Mouse (Mus musculus) cortical plate, adult 2 months (tissue): ENCODE data around the gene Tenm2. TPM values are rescaled to one million over a fixed set of nuclear protein-coding genes. Genes with fewer than 3 reads are reported as not detected.

Source experiments
- H3K27ac ChIP-seq: fragments of 200-500 bp; 2 replicates; pipeline ENCODE4 v1.5.1; 2012; ENCODE audit warnings: low read length, control low read depth, inconsistent platforms; ENCODE audit not compliant: insufficient read depth
- H3K4me1 ChIP-seq: fragments of 200-500 bp; 2 replicates; pipeline ENCODE4 v1.6.1; 2011; ENCODE audit warnings: low read length; ENCODE audit not compliant: control insufficient read depth, insufficient read depth
- H3K4me3 ChIP-seq: fragments of 200-500 bp; 2 replicates; pipeline ENCODE4 v1.5.1; 2011; ENCODE audit warnings: mild to moderate bottlenecking, low read length, control low read depth; ENCODE audit not compliant: insufficient read depth
- CTCF ChIP-seq: fragments of 200-500 bp; IDR thresholded peaks from 2 replicates; pipeline ENCODE4 v1.5.1; 2011; ENCODE audit warnings: mild to moderate bottlenecking, control low read depth, low read length; ENCODE audit not compliant: insufficient read depth; ENCODE audit errors: extremely low read depth
- POLR2A ChIP-seq: fragments of 200-500 bp; IDR thresholded peaks from 2 replicates; pipeline ENCODE4 v1.6.1; 2011; ENCODE audit warnings: mild to moderate bottlenecking, low read length, control low read depth; ENCODE audit not compliant: insufficient read depth; ENCODE audit errors: extremely low read depth
- polyA plus RNA-seq: library from polyadenylated mRNA; depleted of rRNA; stranded (reverse); fragments of >200 nt; gene quantifications from 2 replicates; pipeline ENCODE4 v1.2.3, GENCODE M21; 2012

Gene Tenm2
- polyA plus RNA-seq, 1 experiment = 26.6 TPM

DNA sequence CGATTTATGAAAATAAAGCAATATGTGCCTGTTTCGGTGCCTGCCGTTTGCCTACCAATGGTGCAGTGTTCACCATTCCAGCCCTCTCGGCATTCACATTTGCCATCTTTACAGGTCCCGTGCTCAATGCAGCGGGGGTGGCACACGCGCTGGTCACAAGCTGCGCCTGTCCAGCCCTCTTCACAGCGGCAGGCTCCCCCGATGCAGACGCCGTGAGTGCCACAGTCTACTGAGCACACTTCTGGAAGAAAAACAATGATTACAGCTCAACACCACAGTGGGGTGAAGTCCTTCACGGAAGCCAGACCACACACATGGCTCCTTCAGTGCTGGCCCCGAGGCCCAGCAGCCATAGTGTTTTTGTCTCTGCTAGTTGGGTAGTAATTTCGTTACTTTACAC lies 1096.2 kb downstream of the Tenm2 start:
- Histone ChIP-seq H3K4me3 (no peak overlapping the region), H3K27ac (no peak overlapping the region), H3K4me1 (0 out of 2 replicates have a peak, but pooled peaks cover 2% of the 10 kb centered on the region)
- TF ChIP-seq POLR2A (no peak), CTCF (no peak)

DNA sequence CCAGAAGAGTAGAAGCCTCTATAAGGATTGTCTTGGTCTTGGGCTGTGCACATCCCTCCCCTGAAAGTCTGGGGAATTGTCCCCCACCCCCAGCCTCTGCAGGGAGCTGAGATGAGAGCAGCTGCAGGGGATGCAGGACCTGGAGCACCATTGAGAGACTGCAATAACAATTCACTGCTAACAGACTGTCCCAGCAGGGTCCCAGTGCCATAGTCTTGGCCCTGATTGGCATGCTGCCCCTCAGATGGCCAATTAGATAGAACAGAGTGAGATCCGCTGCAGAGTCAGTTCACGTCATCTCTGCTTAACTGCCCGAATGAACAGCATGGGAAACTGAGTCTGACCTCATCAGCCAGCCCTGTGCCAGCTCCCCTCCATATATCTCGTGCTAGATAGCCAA lies 1097.9 kb downstream of the Tenm2 start:
- Histone ChIP-seq H3K27ac (no peak overlapping the region), H3K4me1 (0 out of 2 replicates have a peak, but pooled peaks cover 2% of the 10 kb centered on the region), H3K4me3 (no peak overlapping the region)
- no peak for TF ChIP-seq POLR2A
- no peak for TF ChIP-seq CTCF

DNA sequence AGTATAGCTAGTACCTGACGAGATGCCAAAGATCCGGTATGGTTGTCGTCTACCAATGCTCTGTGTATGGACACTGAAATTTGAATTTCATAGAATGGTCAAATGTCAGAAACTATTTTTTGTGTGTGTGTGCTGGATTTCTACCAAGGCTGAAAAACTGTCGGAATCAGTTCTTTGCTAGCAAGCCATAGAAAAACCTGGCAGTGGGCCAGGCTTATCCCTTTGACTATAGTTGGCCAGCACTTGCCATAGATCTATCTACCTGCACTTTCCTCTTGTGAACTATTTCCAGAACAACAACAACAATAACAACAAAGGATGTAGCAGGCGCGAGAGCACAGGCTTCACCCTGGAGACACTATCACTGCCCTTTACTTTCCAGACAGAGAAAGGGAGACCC lies 1098.5 kb downstream of the Tenm2 start:
- Histone ChIP-seq H3K4me3 (no peak overlapping the region), H3K4me1 (0 out of 2 replicates have a peak, but pooled peaks cover 2% of the 10 kb centered on the region), H3K27ac (no peak overlapping the region)
- TF ChIP-seq CTCF (no peak), POLR2A (no peak)

- H3K4me3 ChIP-seq = no peak overlapping the region
- H3K4me1 ChIP-seq = 0 out of 2 replicates have a peak, but pooled peaks cover 2% of the 10 kb centered on the region
- H3K27ac ChIP-seq = no peak overlapping the region
- no peak for TF ChIP-seq CTCF
- no peak for TF ChIP-seq POLR2A
These were observed 1101.1 kb downstream of the Tenm2 start for GRCm38 (mm10) chr11:36134645-36135044.

DNA sequence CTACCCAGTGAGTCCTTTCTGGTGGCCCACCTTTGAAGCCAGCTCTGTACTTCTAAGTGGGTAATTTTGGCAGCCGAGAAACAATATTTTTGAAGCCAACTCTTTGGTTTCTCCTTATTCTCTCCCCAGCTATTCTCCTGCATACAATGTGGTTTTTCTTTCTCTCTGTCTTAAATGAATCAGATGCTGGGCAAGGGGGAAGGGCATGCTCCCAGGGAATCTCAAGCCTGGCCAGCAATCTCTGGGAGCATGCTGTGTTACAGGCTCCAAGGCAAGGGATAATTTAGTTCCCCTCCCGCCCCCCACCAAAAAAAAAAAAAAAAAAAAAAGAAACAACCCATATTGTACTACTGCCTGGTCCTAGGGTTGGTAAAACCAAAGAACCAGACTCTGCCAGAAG lies 1112.5 kb downstream of the Tenm2 start:
- Histone ChIP-seq H3K27ac (no peak overlapping the region), H3K4me3 (no peak overlapping the region), H3K4me1 (peaks cover 12% of the 10 kb centered on the region)
- TF ChIP-seq CTCF (no peak), POLR2A (no peak)

- TF ChIP-seq CTCF (no peak), POLR2A (no peak)
- Histone ChIP-seq H3K4me3 (no peak overlapping the region), H3K27ac (peak overlapping the region; percentile 61), H3K4me1 (peaks cover 12% of the 10 kb centered on the region)
These were observed 1114.3 kb downstream of the Tenm2 start for GRCm38 (mm10) chr11:36121410-36121929.

- Histone ChIP-seq H3K4me3 (no peak overlapping the region), H3K4me1 (peaks cover 12% of the 10 kb centered on the region), H3K27ac (peak overlapping the region; percentile 61)
- TF ChIP-seq POLR2A (no peak), CTCF (no peak)
These were observed 1115.0 kb downstream of the Tenm2 start for GRCm38 (mm10) chr11:36120591-36121409.

DNA sequence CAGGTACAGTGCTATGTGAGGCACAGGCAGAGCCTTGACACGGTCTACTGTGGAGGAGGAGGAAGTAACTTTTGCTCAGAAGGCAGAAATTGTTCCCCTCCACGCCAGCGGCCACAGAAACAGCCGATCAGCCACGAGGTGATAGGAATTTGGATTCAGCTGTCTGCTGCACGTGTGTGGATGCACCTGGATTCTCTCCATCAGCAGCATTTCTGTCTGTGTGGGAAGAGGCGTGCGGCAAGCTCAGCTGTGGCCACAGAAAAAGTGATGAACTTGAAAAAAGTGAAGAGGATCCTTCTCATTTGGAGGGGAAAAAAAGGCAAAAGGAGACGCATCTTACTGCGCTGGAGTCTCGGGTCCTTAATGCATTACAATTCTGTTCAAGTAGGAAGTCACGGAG lies 1122.4 kb downstream of the Tenm2 start:
- no peak overlapping the region for H3K4me3 ChIP-seq
- no peak overlapping the region for H3K27ac ChIP-seq
- H3K4me1 ChIP-seq = peaks cover 3% of the 10 kb centered on the region; the same call in 1 of the 2 replicates
- no peak for TF ChIP-seq POLR2A
- no peak for TF ChIP-seq CTCF

GRCm38 (mm10) chr11:36108970-36109731 lies 1126.6 kb downstream of the Tenm2 start:
- H3K27ac ChIP-seq = no peak overlapping the region
- H3K4me1 ChIP-seq = peaks cover 7% of the 10 kb centered on the region
- TF ChIP-seq POLR2A = no peak
- no peak for TF ChIP-seq CTCF
- no peak overlapping the region for H3K4me3 ChIP-seq
